Mouse (Mus musculus) lung, adult 2 months (tissue): Measurements from ENCODE around the gene Thoc3. TPM values are rescaled to one million over a fixed set of nuclear protein-coding genes. Genes with fewer than 3 reads are reported as not detected.

Source experiments
- DNase-seq: peaks from one replicate; pipeline ENCODE4 v3.0.0; 2022
- H3K4me1 ChIP-seq: fragments of 200-500 bp; 2 replicates; pipeline ENCODE4 v1.6.1; 2011; ENCODE audit warnings: low read length; ENCODE audit not compliant: control insufficient read depth, insufficient read depth
- H3K4me3 ChIP-seq: fragments of 200-500 bp; replicated peaks from 2 replicates; pipeline ENCODE3; 2011; ENCODE audit warnings: low read depth, mild to moderate bottlenecking, control low read depth, low read length; ENCODE audit errors: extremely low read depth
- CTCF ChIP-seq: fragments of 200-500 bp; IDR thresholded peaks from 2 replicates; pipeline ENCODE4 v1.5.1; 2011; ENCODE audit warnings: mild to moderate bottlenecking, low read length, control low read depth; ENCODE audit not compliant: insufficient read depth
- POLR2A ChIP-seq: fragments of 200-500 bp; IDR thresholded peaks from 2 replicates; pipeline ENCODE4 v1.6.1; 2011; ENCODE audit warnings: low read depth, mild to moderate bottlenecking, control low read depth, low read length, borderline replicate concordance; ENCODE audit errors: extremely low read depth
- WGBS: fragments of 180-500 bp; shearing (Covaris S2); methylation state at CpG from one replicate; pipeline ENCODE4 v1.1.7; 2018; 5-methylcytosine and 5-hydroxymethylcytosine counted together
- polyA plus RNA-seq: library from polyadenylated mRNA; depleted of rRNA; stranded (reverse); fragments of >200 nt; gene quantifications from 2 replicates; pipeline ENCODE4 v1.2.3, GENCODE M21; 2012

The Thoc3 gene
- polyA plus RNA-seq, 1 experiment, result 27.8 TPM

DNA sequence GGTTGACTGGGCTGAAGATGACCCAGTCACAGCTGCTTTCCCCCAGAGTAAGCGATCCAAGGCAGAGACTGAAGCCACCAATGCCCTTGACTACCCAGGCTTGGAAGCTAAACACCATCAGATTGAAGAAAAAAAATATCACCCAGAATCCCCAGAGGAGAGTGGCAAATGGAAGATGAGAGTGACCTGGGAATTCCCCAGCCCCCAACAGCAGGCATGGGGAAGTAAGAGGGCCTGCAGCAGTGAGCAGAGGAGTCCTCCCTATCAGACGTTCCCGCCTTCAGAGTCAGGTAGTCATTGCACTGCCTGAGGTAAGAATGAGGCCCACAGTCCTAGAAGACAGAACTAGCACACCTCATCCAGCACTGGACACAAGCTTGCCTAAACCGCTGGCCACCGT, 21.8 kb upstream of the Thoc3 start:
- 71% methylated on average over 5 of the region's 5 CpGs for WGBS
- no peaks in the 10 kb centered on the region for H3K4me1 ChIP-seq
- no peak overlapping the region for H3K4me3 ChIP-seq
- DNase-seq, result no peak
- TF ChIP-seq CTCF, result no peak
- TF ChIP-seq POLR2A, result no peak

DNA sequence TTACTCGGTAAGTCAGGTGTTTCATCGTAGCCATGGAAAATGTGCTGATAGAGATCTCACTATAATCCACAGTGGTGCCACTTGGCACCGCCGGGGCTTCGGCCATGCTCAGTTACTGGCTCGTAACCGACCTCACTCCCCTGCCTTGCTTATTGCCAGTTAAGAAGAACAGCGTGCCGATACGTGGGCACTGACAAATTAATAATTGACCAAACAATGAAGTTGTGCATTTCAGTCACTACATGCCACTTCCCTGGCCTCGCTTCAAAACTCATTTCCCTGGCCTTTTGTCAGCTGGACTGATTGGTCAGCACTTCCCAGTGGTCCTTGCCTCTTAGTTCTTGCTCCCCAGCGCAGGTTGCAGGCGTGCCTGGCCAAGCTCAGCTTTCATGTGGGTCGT, 12.8 kb upstream of the Thoc3 start:
- TF ChIP-seq CTCF (no peak), POLR2A (no peak)
- H3K4me1 ChIP-seq, result no peaks in the 10 kb centered on the region
- H3K4me3 ChIP-seq, result no peak overlapping the region
- 80% methylated on average over 14 of the region's 14 CpGs for WGBS
- no peak for DNase-seq

DNA sequence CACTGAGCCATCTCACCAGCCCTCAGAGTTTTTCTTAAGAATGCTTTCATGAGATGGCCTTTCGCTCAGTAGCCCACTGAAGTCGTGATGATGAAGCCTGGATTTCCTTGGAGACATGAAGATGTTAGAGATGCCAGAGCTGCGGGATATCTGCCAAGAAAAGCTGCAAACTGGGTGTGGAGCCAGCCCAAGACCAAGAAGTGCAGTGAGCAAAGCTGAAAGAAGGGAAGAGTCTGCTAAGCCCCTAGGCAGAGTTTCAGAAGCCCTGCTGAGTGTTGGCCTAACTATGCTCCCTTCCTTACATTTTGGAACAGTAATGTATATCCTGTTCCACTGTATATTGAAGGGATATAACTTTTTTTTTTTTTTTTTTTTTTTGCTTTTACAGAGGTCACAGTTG, 10.6 kb upstream of the Thoc3 start:
- WGBS, result 41% methylated on average over 3 of the region's 3 CpGs
- H3K4me1 ChIP-seq, result no peaks in the 10 kb centered on the region
- no peak for DNase-seq

DNA sequence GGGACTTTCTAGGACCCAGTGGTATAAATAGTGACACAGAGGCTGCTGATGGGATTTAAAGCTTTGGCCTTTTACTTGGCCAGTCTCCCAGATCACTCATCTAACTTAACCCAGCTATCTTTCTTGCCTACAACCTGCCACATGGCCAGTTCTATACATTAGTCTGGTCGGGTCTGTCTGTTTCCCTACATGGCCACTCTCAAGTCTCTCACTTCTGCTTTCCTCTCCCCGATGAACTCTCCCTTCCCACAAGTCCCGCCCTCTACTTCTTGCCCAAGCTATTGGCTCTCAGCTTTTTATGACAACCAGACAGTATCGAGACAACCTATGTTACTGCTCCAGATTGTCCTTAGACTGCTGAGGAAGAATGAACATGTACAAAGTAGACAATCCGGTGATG, 7.1 kb upstream of the Thoc3 start:
- Histone ChIP-seq H3K4me1 (no peaks in the 10 kb centered on the region), H3K4me3 (no peak overlapping the region)
- DNase-seq, result no peak
- 68% methylated on average over 5 of the region's 5 CpGs for WGBS
- TF ChIP-seq POLR2A (no peak), CTCF (no peak)

More for the DNA sequence above, 10.6 kb upstream of the Thoc3 start:
- H3K4me3 ChIP-seq, result no peak overlapping the region
- TF ChIP-seq POLR2A (no peak), CTCF (no peak)

DNA sequence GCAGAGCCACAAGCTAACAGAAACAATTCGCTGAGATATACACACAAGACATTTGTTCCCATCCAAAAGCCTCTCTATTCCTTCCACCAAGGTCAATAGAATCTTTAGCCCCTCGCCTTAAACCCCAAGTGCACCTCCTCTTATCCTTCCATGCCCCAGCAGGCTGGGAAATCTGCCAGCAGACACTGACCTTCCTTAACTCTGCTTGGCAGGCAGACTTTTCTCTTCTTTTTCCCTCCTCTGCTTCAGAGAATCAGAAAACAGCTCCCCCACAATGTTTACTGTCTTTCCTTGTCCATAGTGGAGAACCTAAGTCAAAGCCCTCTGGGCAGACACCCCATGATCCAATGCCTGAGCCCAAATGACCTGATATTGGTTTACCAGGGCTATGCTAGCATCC, 6.3 kb upstream of the Thoc3 start:
- Histone ChIP-seq H3K4me1 (no peaks in the 10 kb centered on the region), H3K4me3 (no peak overlapping the region)
- WGBS, result 61% methylated on average over 2 of the region's 2 CpGs
- TF ChIP-seq POLR2A (no peak), CTCF (no peak)
- no peak for DNase-seq

DNA sequence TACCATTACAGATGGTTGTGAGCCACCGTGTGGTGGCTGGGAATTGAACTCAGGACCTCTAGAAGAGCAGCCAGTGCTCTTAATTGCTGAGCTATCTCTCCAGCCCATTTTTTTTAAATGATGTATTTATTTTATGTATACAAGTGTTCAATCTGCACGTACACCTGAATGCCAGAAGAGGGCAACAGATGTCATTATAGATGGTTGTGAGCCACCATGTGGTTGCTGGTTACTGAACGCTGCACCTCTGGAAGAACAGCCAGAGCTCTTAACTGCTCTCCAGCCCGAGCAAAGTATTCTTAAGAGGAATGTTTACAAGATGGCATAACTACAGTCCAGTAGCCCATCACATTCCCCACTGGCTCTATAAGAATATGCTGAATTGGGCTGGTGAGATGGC, 3.3 kb upstream of the Thoc3 start:
- TF ChIP-seq CTCF (no peak), POLR2A (no peak)
- H3K4me3 ChIP-seq, result no peak overlapping the region
- H3K4me1 ChIP-seq, result peaks cover 2% of the 10 kb centered on the region; the same call in 1 of the 2 replicates
- DNase-seq, result no peak
- WGBS, result 76% methylated on average over 4 of the region's 4 CpGs

DNA sequence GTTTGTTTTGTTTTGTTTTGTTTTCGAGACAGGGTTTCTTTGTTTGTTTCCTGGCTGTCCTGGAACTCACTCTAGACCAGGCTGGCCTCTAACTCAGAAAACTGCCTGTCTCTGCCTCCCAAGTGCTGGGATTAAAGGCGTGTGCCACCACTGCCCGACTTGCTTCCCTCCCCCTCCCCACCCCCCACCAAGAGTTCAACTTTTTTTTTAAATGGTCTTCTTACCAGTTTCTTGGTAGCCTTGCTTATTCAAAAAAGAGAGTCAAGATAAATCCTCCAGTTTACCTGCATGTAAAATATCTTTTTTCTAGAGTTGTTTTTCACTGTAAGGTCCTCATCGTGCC, 334 bp upstream of the Thoc3 start:
- 11% methylated on average over 4 of the region's 4 CpGs for WGBS
- H3K4me1 ChIP-seq, result peaks cover 2% of the 10 kb centered on the region; the same call in 1 of the 2 replicates
- TF ChIP-seq POLR2A, result no peak
- no peak for TF ChIP-seq CTCF
- DNase-seq, result no peak
- peak overlapping the region; percentile 41 for H3K4me3 ChIP-seq

DNA sequence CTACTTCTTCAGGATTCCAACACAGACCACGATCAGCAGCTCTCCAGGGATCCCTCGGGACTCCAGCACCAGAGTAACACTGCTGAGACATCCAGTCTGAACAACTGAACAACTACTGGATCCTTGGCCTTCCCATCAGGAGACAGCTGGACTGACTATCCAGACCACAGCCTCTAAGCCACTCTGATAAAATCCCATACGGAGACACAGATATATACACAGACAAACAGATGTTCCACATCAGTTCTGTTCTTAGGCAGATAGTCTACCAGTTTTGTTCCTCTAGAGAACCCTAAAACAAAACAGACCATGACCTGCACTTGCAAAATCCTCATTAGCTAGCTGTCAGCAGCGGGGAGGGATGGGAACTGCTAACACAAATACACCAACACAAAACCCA, 9.4 kb downstream of the Thoc3 start:
- 74% methylated on average over 4 of the region's 4 CpGs for WGBS
- no peaks in the 10 kb centered on the region for H3K4me1 ChIP-seq
- TF ChIP-seq CTCF (no peak), POLR2A (no peak)
- DNase-seq, result no peak
- no peak overlapping the region for H3K4me3 ChIP-seq

DNA sequence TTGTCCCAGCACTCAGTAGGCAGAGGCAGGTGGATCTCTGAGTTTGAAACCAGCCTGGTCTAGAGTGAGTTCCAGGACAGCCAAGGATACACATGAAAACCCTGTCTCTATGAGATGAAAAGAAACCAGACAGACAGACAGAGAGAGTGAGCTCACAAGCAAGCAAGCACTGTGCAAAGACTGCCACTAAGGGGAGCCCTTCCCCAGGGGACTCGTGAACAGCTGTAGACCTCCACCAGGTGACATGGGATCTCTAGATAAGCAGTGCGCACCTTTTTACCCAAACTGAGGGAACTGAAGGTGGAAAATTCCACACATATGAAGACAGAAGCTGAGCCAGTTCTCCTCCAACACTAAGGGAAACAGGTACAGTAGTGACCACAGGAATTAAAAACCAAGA, 11.6 kb downstream of the Thoc3 start:
- no peak for DNase-seq
- peak; percentile 52 for TF ChIP-seq CTCF
- no peak for TF ChIP-seq POLR2A
- WGBS, result 68% methylated on average over 2 of the region's 2 CpGs
- Histone ChIP-seq H3K4me3 (no peak overlapping the region), H3K4me1 (no peaks in the 10 kb centered on the region)

DNA sequence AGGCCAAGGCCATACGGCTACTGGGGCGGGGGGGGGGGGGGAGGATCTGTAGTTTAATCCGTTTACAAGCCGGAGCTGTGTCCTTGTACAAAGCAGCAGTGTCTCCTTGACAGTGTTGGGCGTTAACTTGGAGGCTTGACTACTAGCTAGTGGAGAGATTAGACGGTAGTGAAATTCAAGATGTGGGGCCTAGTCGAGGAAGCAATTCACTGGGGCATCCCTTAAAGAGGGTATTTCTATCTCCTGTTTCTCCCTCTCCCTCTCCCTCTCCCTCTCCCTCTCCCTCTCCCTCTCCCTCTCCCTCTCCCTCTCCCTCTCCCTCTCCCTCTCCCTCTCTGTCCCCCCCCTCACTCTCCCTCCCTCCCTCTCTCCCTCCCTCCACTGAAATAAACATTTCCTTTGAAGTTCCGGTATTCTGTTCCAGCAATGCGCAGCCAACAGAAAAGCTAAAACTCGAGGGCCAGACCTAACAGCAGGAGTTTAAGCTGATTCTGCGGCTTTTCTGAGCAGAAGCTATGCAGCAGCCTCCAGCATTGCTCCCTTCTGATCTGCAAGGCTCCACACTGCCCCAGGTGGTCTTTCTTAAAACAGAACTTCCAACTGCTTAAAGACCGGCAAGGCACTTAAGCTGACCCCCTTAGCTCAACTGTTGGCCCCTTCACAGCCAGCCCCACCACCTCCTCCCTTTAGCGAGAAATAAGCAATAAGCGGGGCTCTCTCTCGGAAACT, 21.0 kb downstream of the Thoc3 start:
- no peak for DNase-seq
- TF ChIP-seq POLR2A (no peak), CTCF (0 out of 2 replicates have a peak, but pooled peaks have one; percentile 8)
- H3K4me3 ChIP-seq, result no peak overlapping the region
- WGBS, result 8% methylated on average over 15 of the region's 15 CpGs
- no peaks in the 10 kb centered on the region for H3K4me1 ChIP-seq
